Mouse (Mus musculus): ENCODE measurements around the gene Dennd5b.
"Not testable (repeated sequence)": the region's sequence is repeated elsewhere in the genome, so short reads cannot be mapped to it uniquely, and the experiment has no call there.

The Dennd5b gene

DNA sequence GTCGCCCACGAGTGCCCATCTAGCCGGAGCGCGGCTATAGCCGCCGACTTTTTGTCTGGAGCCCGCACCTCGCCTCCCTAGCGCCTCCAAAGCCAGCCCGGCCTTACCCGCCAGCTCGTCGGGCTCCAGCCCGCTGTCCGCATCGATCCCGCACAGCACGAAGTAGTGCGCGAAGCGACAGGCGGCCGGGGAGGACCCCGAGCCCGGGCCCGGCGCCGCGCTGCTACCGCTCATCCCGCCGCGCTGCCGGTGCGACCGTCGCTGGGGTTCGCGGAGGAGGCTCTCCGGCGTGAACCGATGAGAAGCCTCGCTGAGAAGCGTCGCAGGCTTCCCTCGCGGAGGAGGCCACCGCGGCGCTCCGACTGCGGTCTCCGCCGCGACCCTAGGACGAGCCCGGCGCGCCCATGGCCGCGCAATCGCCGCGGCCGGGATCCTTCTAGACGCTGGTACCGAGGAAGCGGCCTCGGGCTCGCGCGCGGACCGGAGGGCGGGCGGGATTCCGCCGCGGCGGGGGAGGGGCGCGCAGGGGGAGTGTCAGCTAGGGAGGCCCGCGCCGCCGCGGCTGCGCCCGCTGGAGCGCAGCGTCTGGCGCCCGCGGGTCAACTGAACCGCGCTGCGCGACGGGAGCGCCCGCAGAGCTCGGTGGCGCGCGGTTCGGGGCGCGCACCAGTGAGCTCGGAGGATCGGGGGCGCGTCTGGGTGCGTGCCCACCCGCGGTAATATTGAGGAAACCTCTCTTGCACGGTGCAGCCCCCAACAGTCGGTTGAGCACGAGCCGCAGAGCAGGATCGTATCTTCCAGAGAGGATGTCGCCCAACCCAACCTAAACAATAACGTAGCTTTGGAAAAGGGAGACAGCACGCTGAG is at the start of gene Dennd5b:
Gene Dennd5b (minus strand): TSS at position 605 of the 867 bp plus-strand sequence.
- peak; percentile 46 for DNase-seq (ENCODE audit: low read depth)

DNA sequence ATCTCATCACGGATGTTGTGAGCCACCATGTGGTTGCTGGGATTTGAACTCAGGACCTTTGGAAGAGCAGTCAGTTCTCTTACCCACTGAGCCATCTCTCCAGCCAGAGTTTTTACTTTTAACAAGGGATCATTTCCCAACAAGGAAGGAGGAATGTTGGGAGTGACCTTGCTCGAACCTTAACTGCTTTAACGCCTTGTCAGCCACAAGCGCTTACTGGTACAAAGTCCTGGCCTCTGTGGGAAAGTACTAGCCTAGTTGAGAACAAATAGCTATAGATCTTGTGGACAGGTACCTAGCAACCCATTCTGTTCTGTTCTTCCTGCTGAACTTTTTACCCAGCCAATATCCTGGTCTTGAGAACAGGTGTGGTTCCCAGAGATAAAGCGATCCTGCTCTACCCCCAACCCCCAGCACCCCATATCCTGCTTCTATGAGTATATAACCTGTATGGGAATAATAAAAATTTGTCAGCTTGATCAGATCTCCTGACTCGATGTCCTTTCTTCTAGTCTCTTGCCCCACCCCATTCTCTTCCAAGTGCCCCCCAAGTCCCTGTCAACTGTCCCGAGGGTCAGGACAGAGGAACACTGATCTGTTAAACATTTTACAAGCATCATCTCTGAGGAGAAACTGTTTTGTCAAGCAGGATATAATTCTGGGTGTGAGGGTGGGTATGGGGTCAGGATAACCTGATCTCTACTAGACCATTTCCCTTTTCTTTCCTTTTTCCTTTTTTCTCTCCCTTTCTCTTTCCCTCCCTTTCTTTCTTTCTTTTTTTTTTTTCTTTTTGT is 47.2 kb upstream of the Dennd5b start:
- DNase-seq (ENCODE audit: low read depth) = no peak

GRCm38 (mm10) chr6:149145143-149145542 is 43.7 kb upstream of the Dennd5b start:
- DNase-seq (ENCODE audit: low read depth) = no peak

DNA sequence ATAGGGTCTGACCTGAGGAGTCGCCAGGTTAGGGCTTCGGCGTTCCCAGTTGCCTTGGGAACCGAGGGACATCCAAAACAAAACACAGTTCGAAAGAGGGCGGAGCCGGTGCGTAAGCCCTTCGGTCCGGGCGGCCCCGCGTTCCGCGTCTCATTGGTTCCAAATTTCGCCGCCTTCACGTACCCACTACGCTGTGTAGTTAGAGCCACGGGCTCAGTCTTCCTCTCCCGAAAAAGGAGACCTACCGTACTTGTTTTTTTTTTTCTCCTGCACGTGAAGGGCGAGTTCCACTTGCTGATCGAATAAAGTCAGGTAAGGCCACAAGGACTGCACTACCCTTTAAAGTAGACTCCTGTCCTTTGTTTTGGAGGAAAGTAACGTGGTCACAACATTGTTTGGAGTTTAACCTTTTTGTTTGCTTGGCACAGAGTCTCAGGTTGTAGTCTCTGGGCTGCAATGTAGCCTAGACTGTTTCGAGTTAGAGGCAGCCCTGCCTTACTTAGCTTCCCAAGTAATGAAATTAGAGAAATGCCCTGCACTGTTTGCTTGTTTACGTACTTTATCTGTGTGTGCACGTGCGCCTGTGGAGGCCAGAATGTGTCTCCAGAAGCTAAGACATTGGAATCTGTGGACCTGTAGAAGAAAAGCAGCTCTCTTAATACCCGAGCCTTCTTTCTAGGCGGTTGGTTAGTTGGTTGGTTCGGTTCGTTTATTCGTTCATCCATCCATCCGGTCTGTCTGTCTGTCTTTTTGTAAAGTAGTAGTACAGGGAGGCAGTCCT is 40.1 kb upstream of the Dennd5b start:
- DNase-seq (ENCODE audit: low read depth) = peak; percentile 96

GRCm38 (mm10) chr6:149139471-149139870 is 38.0 kb upstream of the Dennd5b start, which contains the start of gene Etfbkmt:
TSS of gene Etfbkmt (plus strand) at chr6:149139849.
- peak; percentile 24 for DNase-seq (ENCODE audit: low read depth)

DNA sequence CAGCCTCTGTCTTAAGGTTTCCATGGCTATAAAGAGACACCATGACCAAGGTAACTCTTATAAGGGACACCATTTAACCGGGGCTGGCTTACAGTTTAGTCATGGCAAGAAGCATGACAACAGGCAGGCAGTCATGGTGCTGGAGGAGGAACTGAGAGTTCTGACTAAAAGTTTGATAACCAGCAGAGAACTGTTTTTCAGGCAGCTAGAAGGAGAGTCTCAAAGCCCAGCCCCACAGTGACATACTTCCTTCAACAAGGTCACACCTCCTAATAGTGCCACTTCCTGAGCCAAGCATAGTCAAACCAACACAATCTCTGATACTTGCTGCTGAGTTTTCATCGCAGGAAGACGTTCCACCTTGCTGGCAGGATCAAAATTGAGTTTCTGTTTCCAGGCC is 37.5 kb upstream of the Dennd5b start:
- peak; percentile 56 for DNase-seq (ENCODE audit: low read depth)

DNA sequence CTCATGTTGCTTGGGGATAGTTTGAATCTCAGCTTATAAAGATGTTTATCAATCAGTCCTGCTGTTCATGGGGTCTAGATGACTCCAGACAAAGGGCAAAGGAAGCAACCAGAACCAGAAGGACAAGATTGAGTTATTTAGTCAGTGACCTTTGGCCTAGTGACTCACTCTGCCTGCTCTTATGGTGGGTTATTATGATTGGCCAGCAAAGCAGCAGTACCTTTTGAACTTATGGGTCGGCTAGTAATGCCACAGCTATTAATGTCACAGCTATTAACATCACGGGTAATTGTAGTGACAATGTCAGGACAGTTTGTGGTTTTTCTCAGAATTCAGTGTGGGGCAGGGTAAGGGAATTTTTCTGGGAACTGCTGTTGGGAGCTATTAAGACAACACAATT is 36.5 kb upstream of the Dennd5b start:
- DNase-seq (ENCODE audit: low read depth) = no peak

- DNase-seq (ENCODE audit: low read depth) = no peak
Measured at GRCm38 (mm10) chr6:149135631-149136030, 34.2 kb upstream of the Dennd5b start.

- DNase-seq (ENCODE audit: low read depth) = no peak
Measured at GRCm38 (mm10) chr6:149134391-149135150, 33.1 kb upstream of the Dennd5b start.

- DNase-seq (ENCODE audit: low read depth) = peak; percentile 91
Measured at GRCm38 (mm10) chr6:149132311-149133077, 31.0 kb upstream of the Dennd5b start.

GRCm38 (mm10) chr6:149131111-149131510 is 29.6 kb upstream of the Dennd5b start:
- no peak for DNase-seq (ENCODE audit: low read depth)

DNA sequence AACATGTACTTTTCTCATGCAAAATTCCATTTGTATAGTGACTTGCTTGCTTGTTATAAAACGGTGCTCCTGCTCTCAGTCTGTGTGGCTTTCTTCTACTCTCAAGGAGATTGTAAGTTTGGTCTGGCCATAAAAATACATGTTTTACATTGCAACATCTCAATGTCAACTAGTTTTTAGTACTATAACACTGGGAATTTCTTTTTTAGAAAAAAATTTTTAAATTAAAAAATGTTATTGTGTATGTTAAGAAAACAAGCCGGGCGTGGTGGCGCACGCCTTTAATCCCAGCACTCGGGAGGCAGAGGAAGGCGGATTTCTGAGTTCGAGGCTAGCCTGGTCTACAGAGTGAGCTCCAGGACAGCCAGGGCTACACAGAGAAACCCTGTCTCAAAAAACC is 28.4 kb upstream of the Dennd5b start, which contains the start of gene Gm10203:
Gene Gm10203 (plus strand): TSS at position 301 of the 400 bp plus-strand sequence.
- DNase-seq (ENCODE audit: low read depth) = not testable (repeated sequence)

- peak; percentile 84 for DNase-seq (ENCODE audit: low read depth)
Measured at GRCm38 (mm10) chr6:149126675-149127074, 25.2 kb upstream of the Dennd5b start.

- DNase-seq (ENCODE audit: low read depth) = no peak
Measured at GRCm38 (mm10) chr6:149123042-149123441, 21.6 kb upstream of the Dennd5b start.

GRCm38 (mm10) chr6:149119853-149120252 is 18.4 kb upstream of the Dennd5b start:
- peak; percentile 83 for DNase-seq (ENCODE audit: low read depth)

GRCm38 (mm10) chr6:149118935-149119334 is 17.5 kb upstream of the Dennd5b start:
- no peak for DNase-seq (ENCODE audit: low read depth)

GRCm38 (mm10) chr6:149116992-149117391 is 15.5 kb upstream of the Dennd5b start:
- no peak for DNase-seq (ENCODE audit: low read depth)

DNA sequence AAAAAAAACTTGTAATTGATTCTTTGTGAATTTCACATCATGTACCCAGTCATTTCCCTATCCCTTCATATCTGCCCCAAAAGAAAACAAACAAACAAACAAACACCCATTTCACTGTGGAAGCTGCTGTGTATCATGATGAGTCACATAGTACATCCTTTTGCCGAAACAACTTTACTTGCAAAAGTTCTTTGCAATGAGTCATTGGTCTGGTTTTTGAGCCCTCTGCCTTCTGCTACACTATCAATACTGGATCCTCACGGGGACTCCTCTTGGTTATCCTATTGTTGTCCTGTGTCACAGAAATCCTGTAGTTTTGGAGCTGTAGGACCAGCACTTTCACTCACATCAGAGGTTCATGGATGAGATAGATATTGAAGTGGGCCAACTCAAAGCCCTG is 7.4 kb upstream of the Dennd5b start:
- no peak for DNase-seq (ENCODE audit: low read depth)

GRCm38 (mm10) chr6:149107615-149108014 is 6.1 kb upstream of the Dennd5b start:
- DNase-seq (ENCODE audit: low read depth) = no peak

DNA sequence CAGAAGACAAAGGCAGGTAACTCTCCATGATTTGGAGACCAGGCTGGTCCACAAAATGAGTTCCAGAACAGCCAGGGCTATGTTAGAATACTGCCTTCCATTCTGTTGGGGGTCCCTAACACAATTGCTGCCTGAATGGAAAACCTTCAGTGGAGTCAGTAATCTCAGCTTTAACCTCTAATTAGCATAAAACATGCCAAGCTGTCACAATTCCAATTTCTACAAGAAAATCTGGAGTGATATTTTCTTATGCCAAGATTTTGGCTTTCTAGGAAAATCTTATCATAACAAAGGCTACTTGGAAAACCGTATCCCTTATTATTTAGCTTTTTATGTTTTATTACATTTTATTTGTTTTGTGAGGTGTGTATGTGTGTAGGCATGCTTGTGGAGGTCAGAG is 2.0 kb upstream of the Dennd5b start:
- DNase-seq (ENCODE audit: low read depth) = no peak

DNA sequence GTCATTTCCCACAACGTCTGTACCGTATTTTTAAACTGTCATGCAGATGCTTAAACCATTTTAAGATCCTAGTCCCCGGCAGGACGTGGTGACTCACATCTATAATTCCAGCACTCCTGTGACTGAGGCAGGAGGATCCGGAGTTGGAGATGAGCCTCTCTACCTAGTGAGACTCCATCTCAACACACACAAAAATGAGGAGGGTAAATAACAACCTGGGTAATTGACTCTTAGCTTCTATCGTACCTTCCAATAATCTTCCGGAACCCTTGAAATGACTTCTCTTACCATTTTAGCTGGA is 413 bp upstream of the Dennd5b start:
- DNase-seq (ENCODE audit: low read depth) = peak; percentile 18

Data from induced T-regulatory cell, adult 2 months (primary cell).